Mouse (Mus musculus) 3134 (cell line): ENCODE data around the gene Plekhm2.

Source experiments
- DNase-seq: peaks from one replicate; pipeline ENCODE4 v3.0.0-alpha.2; 2011; ENCODE audit warnings: low spot score; ENCODE audit not compliant: insufficient read length; ENCODE audit errors: extremely low read depth

Gene Plekhm2

GRCm38 (mm10) chr4:141609538-141609937 lies 55.2 kb downstream of the Plekhm2 start:
- no peak for DNase-seq

- DNase-seq: peak; percentile 83
Measured at GRCm38 (mm10) chr4:141605861-141606260, 58.8 kb downstream of the Plekhm2 start, which contains the start of gene Fblim1. Gene Fblim1, minus strand, starts transcription at chr4:141606096.

GRCm38 (mm10) chr4:141605421-141605820 lies 59.3 kb downstream of the Plekhm2 start:
- no peak for DNase-seq

GRCm38 (mm10) chr4:141604493-141604892 lies 60.2 kb downstream of the Plekhm2 start:
- peak; percentile 59 for DNase-seq

- no peak for DNase-seq
Measured at GRCm38 (mm10) chr4:141603921-141604320, 60.8 kb downstream of the Plekhm2 start.

- DNase-seq: no peak
Measured at GRCm38 (mm10) chr4:141602523-141603223, 62.0 kb downstream of the Plekhm2 start.

- no peak for DNase-seq
Measured at GRCm38 (mm10) chr4:141601148-141601862, 63.4 kb downstream of the Plekhm2 start.

GRCm38 (mm10) chr4:141600364-141600763 lies 64.3 kb downstream of the Plekhm2 start:
- DNase-seq: no peak

GRCm38 (mm10) chr4:141599251-141600141 lies 65.2 kb downstream of the Plekhm2 start:
- peak; percentile 66 for DNase-seq

- no peak for DNase-seq
Measured at GRCm38 (mm10) chr4:141598894-141599250, 65.8 kb downstream of the Plekhm2 start.

GRCm38 (mm10) chr4:141598199-141598893 lies 66.4 kb downstream of the Plekhm2 start:
- no peak for DNase-seq

GRCm38 (mm10) chr4:141596700-141597328 lies 67.9 kb downstream of the Plekhm2 start:
- DNase-seq: no peak

GRCm38 (mm10) chr4:141595605-141596268 lies 69.0 kb downstream of the Plekhm2 start:
- DNase-seq: no peak

GRCm38 (mm10) chr4:141595138-141595537 lies 69.6 kb downstream of the Plekhm2 start:
- no peak for DNase-seq

- no peak for DNase-seq
Measured at GRCm38 (mm10) chr4:141591547-141591946, 73.2 kb downstream of the Plekhm2 start.

GRCm38 (mm10) chr4:141583919-141584318 lies 80.8 kb downstream of the Plekhm2 start:
- no peak for DNase-seq

GRCm38 (mm10) chr4:141581051-141581450 lies 83.6 kb downstream of the Plekhm2 start:
- DNase-seq: no peak

GRCm38 (mm10) chr4:141578833-141579232 lies 85.9 kb downstream of the Plekhm2 start:
- DNase-seq: no peak

- no peak for DNase-seq
Measured at GRCm38 (mm10) chr4:141576877-141577276, 87.8 kb downstream of the Plekhm2 start.

- DNase-seq: no peak
Measured at GRCm38 (mm10) chr4:141576404-141576803, 88.3 kb downstream of the Plekhm2 start.
